Mouse (Mus musculus): ENCODE measurements at regions not wholly inside any gene's neighbourhood (a gene's known extent, or its start where the extent isn't known, plus 50 kb on each side); places are given as distances from the start of the nearest gene placed in this dataset.

DNA sequence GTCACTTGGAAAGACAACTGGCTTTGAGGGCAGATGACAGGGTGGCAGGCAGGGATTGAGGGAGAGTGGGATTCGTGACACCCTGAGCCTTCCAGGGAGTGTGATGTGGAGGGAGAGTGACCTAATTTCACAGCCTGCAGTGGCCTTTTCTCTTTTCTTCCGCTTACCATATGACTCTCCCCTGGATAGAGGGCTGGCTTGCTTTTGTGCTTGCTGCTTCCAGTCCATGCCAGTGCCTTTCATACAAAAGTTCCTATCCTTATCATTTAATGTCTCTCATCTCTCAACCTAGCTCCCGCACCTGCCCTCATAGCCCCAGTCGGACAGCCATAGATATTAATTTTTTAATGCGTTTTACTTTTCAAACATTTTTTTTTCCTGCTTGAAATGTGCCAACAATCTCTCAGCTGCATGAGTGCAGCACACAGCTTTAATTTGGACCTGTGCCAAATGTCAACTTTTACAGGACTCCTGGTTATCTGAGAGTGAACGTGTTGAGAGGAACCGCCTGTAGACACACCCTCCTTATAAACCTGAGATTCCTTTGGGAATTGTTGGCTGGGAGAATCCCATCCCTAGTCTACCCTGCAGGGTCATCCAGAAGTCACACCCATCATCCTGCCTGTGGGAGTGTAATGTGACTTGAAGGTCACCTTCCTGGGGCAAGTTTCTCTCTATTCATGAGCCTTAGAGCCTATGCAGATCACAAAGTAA, 260.3 kb upstream of the Igfbp3 start:
- no peaks in the 10 kb centered on the region for H3K27me3 ChIP-seq (ENCODE audit: control insufficient read depth, insufficient read depth, low read length)
- no peak overlapping the region for H3K27ac ChIP-seq
- no peak overlapping the region for H3K9ac ChIP-seq (ENCODE audit: low read depth, low read length)
- intact Hi-C loops (cut with DNase I): no loop called here
- 32% methylated on average over 7 of the region's 7 CpGs for WGBS
- H3K4me1 ChIP-seq (ENCODE audit: control insufficient read depth, insufficient read depth, low read length): no peaks in the 10 kb centered on the region
- H3K36me3 ChIP-seq (ENCODE audit: control insufficient read depth, insufficient read depth, low read length): no peaks in the 10 kb centered on the region
- TF ChIP-seq EP300 (IDR thresholded peaks at IDR 0.05; ENCODE audit: insufficient read depth, low read depth, low read length) (no peak), CTCF (IDR thresholded peaks at IDR 0.05) (no peak), POLR2A (IDR thresholded peaks at IDR 0.05; ENCODE audit: insufficient read depth, low read depth, low read length) (no peak)
- no peaks in the 10 kb centered on the region for H3K79me2 ChIP-seq (replicated peaks; ENCODE audit: control insufficient read depth, insufficient read depth, low read length)
- DNase-seq: no peak
- H3K4me3 ChIP-seq: no peak overlapping the region

- no peak for TF ChIP-seq POLR2A (IDR thresholded peaks at IDR 0.05; ENCODE audit: insufficient read depth, low read depth, low read length)
- TF ChIP-seq CTCF (IDR thresholded peaks at IDR 0.05): no peak
- TF ChIP-seq EP300 (IDR thresholded peaks at IDR 0.05; ENCODE audit: insufficient read depth, low read depth, low read length): no peak
- Histone ChIP-seq H3K4me1 (ENCODE audit: control insufficient read depth, insufficient read depth, low read length) (no peaks in the 10 kb centered on the region), H3K27me3 (ENCODE audit: control insufficient read depth, insufficient read depth, low read length) (no peaks in the 10 kb centered on the region), H3K79me2 (replicated peaks; ENCODE audit: control insufficient read depth, insufficient read depth, low read length) (no peaks in the 10 kb centered on the region), H3K27ac (no peak overlapping the region), H3K9ac (ENCODE audit: low read depth, low read length) (no peak overlapping the region), H3K4me3 (no peak overlapping the region), H3K36me3 (ENCODE audit: control insufficient read depth, insufficient read depth, low read length) (no peaks in the 10 kb centered on the region)
- no peak for DNase-seq
- intact Hi-C loops (cut with DNase I): no loop called here
- 61% methylated on average over 1 of the region's 1 CpGs for WGBS
These were observed 251.8 kb upstream of the Igfbp3 start for GRCm38 (mm10) chr11:7465522-7465921.

DNA sequence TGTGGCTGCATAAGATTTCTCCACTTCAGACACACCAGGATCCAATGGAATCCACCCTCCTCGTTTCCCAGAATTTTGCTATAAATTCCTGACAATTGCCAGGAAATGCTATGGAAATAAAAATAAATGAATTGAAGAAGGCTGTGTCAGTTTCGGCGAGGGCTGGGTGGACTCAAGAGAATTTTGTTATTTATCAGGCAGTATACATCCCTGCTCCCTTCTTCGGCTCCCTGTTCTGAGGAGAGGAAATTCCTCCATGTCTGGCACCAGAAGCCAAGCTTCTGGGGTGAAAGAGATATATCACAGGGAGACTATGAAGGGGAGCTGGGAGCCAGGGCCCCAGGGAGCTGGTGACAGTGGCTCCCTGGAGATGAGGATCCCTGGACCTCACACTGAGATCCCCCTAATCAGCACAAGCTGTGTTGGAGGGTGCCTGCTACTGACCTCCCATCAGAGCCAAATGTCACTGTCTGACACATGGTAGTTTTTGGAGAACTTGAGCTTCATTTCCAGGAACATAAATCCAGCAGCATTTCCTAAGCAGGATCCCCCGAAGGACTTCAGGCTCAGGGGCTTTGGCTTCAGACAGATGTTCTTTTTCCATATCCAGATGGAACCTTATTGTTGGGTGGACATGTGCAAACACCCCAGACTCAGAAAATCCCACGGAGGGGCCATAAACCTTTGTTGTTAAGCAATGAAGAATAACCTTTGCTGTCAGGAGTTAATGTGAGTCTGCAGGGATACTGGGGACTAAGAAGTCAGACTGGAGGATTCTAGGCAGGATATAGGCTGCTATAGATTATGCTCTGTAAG, 248.4 kb upstream of the Igfbp3 start:
- Histone ChIP-seq H3K27me3 (ENCODE audit: control insufficient read depth, insufficient read depth, low read length) (no peaks in the 10 kb centered on the region), H3K79me2 (replicated peaks; ENCODE audit: control insufficient read depth, insufficient read depth, low read length) (no peaks in the 10 kb centered on the region), H3K36me3 (ENCODE audit: control insufficient read depth, insufficient read depth, low read length) (no peaks in the 10 kb centered on the region), H3K9ac (ENCODE audit: low read depth, low read length) (no peak overlapping the region), H3K27ac (no peak overlapping the region), H3K4me3 (no peak overlapping the region), H3K4me1 (ENCODE audit: control insufficient read depth, insufficient read depth, low read length) (no peaks in the 10 kb centered on the region)
- DNase-seq: no peak
- TF ChIP-seq EP300 (IDR thresholded peaks at IDR 0.05; ENCODE audit: insufficient read depth, low read depth, low read length) (no peak), POLR2A (IDR thresholded peaks at IDR 0.05; ENCODE audit: insufficient read depth, low read depth, low read length) (no peak), CTCF (IDR thresholded peaks at IDR 0.05) (no peak)
- intact Hi-C loops (cut with DNase I): no loop called here
- WGBS: 43% methylated on average over 6 of the region's 6 CpGs

GRCm38 (mm10) chr11:7451756-7452155, 238.0 kb upstream of the Igfbp3 start:
- intact Hi-C loops (cut with DNase I): no loop called here

DNA sequence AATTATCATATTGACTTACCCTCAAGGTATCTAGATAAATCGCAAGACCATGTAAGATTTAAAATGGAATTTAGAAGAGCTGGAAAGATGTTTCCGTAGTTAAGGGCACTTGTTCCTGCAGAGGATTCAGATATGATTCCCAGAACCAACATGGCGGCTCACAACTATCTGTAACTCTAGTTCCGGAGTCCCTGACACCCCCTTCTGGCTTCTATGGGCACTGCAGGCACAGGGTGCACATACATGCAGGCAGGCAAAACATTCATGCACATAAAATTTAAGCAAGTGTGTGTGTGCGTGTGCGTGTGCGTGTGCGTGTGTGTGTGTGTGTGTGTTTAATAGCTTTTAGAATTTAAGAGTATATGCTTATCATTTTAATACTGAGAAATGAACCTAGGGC, 230.8 kb upstream of the Igfbp3 start:
- Histone ChIP-seq H3K79me2 (replicated peaks; ENCODE audit: control insufficient read depth, insufficient read depth, low read length) (no peaks in the 10 kb centered on the region), H3K4me1 (ENCODE audit: control insufficient read depth, insufficient read depth, low read length) (peaks cover 2% of the 10 kb centered on the region), H3K36me3 (ENCODE audit: control insufficient read depth, insufficient read depth, low read length) (no peaks in the 10 kb centered on the region), H3K9ac (ENCODE audit: low read depth, low read length) (no peak overlapping the region), H3K4me3 (no peak overlapping the region), H3K27ac (no peak overlapping the region), H3K27me3 (ENCODE audit: control insufficient read depth, insufficient read depth, low read length) (no peaks in the 10 kb centered on the region)
- 93% methylated on average over 8 of the region's 8 CpGs for WGBS
- TF ChIP-seq POLR2A (IDR thresholded peaks at IDR 0.05; ENCODE audit: insufficient read depth, low read depth, low read length): no peak
- TF ChIP-seq CTCF (IDR thresholded peaks at IDR 0.05): no peak
- TF ChIP-seq EP300 (IDR thresholded peaks at IDR 0.05; ENCODE audit: insufficient read depth, low read depth, low read length): no peak
- DNase-seq: no peak
- intact Hi-C loops (cut with DNase I): no loop called here

More at GRCm38 (mm10) chr11:7451756-7452155, 238.0 kb upstream of the Igfbp3 start:
- H3K79me2 ChIP-seq (replicated peaks; ENCODE audit: control insufficient read depth, insufficient read depth, low read length): no peaks in the 10 kb centered on the region
- no peak overlapping the region for H3K4me3 ChIP-seq
- no peaks in the 10 kb centered on the region for H3K4me1 ChIP-seq (ENCODE audit: control insufficient read depth, insufficient read depth, low read length)
- TF ChIP-seq CTCF (IDR thresholded peaks at IDR 0.05) (no peak), POLR2A (IDR thresholded peaks at IDR 0.05; ENCODE audit: insufficient read depth, low read depth, low read length) (no peak), EP300 (IDR thresholded peaks at IDR 0.05; ENCODE audit: insufficient read depth, low read depth, low read length) (no peak)
- no peaks in the 10 kb centered on the region for H3K27me3 ChIP-seq (ENCODE audit: control insufficient read depth, insufficient read depth, low read length)
- no peak overlapping the region for H3K9ac ChIP-seq (ENCODE audit: low read depth, low read length)
- H3K36me3 ChIP-seq (ENCODE audit: control insufficient read depth, insufficient read depth, low read length): no peaks in the 10 kb centered on the region
- WGBS: 47% methylated on average over 4 of the region's 4 CpGs
- DNase-seq: no peak
- no peak overlapping the region for H3K27ac ChIP-seq

DNA sequence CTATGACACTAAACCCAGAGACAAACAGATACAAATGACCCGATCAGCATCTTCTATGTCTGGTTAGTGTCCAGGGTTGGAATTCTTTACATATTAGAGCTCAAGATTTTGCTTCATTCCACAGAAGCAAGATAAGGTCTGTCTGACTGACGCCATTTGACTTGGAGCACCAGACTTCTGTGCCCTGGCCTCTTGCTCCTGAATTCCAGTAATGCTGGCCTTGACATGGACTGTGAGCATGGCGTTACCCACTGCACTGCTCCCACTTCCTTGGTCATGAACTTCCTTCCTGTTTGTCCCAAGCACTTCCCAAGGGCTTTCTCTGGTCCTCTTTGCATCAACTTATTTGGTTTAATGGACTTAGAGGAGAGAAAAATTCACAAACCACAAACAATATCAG, 225.6 kb upstream of the Igfbp3 start:
- peaks cover 2% of the 10 kb centered on the region for H3K4me1 ChIP-seq (ENCODE audit: control insufficient read depth, insufficient read depth, low read length)
- WGBS: 47% methylated on average over 3 of the region's 3 CpGs
- H3K27me3 ChIP-seq (ENCODE audit: control insufficient read depth, insufficient read depth, low read length): no peaks in the 10 kb centered on the region
- no peaks in the 10 kb centered on the region for H3K79me2 ChIP-seq (replicated peaks; ENCODE audit: control insufficient read depth, insufficient read depth, low read length)
- H3K27ac ChIP-seq: no peak overlapping the region
- no peak overlapping the region for H3K9ac ChIP-seq (ENCODE audit: low read depth, low read length)
- intact Hi-C loops (cut with DNase I): no loop called here
- H3K36me3 ChIP-seq (ENCODE audit: control insufficient read depth, insufficient read depth, low read length): no peaks in the 10 kb centered on the region
- no peak for TF ChIP-seq EP300 (IDR thresholded peaks at IDR 0.05; ENCODE audit: insufficient read depth, low read depth, low read length)
- TF ChIP-seq CTCF (IDR thresholded peaks at IDR 0.05): no peak
- TF ChIP-seq POLR2A (IDR thresholded peaks at IDR 0.05; ENCODE audit: insufficient read depth, low read depth, low read length): no peak
- H3K4me3 ChIP-seq: no peak overlapping the region
- DNase-seq: no peak

All from heart, adult 2 months (tissue).